Mouse (Mus musculus) ES-E14 (cell line): ENCODE data around the gene Kel. TPM values are rescaled to one million over a fixed set of nuclear protein-coding genes. Genes with fewer than 3 reads are reported as not detected.

Experiments used
- DNase-seq: peaks from one replicate; pipeline ENCODE4 v3.0.0-alpha.2; 2013; ENCODE audit warnings: low read depth, low spot score
- H3K27ac ChIP-seq: 2 replicates; pipeline ENCODE4 v1.5.1; 2012; ENCODE audit warnings: low read depth, mild to moderate bottlenecking, low read length, moderate library complexity, mixed read lengths; ENCODE audit not compliant: poor library complexity, insufficient read depth, severe bottlenecking
- H3K36me3 ChIP-seq: 2 replicates; pipeline ENCODE4 v1.6.1; 2012; ENCODE audit warnings: mild to moderate bottlenecking, low read length, moderate library complexity, mixed read lengths; ENCODE audit not compliant: control insufficient read depth, poor library complexity, insufficient read depth, severe bottlenecking
- H3K4me1 ChIP-seq, 2 experiments: fragments of 150-350 bp in 1 of 2; sonication (generic) in 1 of 2; 2 replicates each; pipeline ENCODE4 v1.6.1; 2012; ENCODE audit warnings: low read length in 2 of 2, mild to moderate bottlenecking in 1 of 2, mixed read lengths in 1 of 2; ENCODE audit not compliant: control insufficient read depth in 2 of 2, insufficient read depth in 2 of 2, poor library complexity in 1 of 2
- H3K4me3 ChIP-seq, 2 experiments: fragments of 150-350 bp in 1 of 2; sonication (generic) in 1 of 2; 2 replicates each; pipeline ENCODE4 v1.5.1; 2012; ENCODE audit warnings: low read length in 2 of 2, low read depth in 1 of 2, mild to moderate bottlenecking in 1 of 2, mixed read lengths in 1 of 2; ENCODE audit not compliant: insufficient read depth in 1 of 2, poor library complexity in 1 of 2, severe bottlenecking in 1 of 2
- H3K9ac ChIP-seq: 2 replicates; pipeline ENCODE4 v1.6.1; 2012; ENCODE audit warnings: low read depth, mild to moderate bottlenecking, low read length, mixed read lengths; ENCODE audit not compliant: poor library complexity, insufficient read depth, severe bottlenecking
- H3K9me3 ChIP-seq: fragments of 150-350 bp; sonication (generic); 2 replicates; pipeline ENCODE4 v1.6.1; 2012; ENCODE audit warnings: low read depth, mild to moderate bottlenecking, low read length; ENCODE audit not compliant: control insufficient read depth, insufficient read depth
- CHD2 ChIP-seq: IDR thresholded peaks from 2 replicates; pipeline ENCODE4 v1.6.1; 2014; ENCODE audit warnings: mild to moderate bottlenecking, low read depth, low read length, inconsistent platforms
- HCFC1 ChIP-seq: IDR thresholded peaks from 2 replicates; pipeline ENCODE4 v1.6.1; 2012; ENCODE audit warnings: low read length, inconsistent platforms, borderline replicate concordance; ENCODE audit not compliant: insufficient read depth
- MAFK ChIP-seq: IDR thresholded peaks from 2 replicates; pipeline ENCODE4 v1.6.1; 2014; ENCODE audit warnings: mild to moderate bottlenecking, low read depth, low read length, inconsistent platforms; ENCODE audit not compliant: insufficient read depth
- ZC3H11A ChIP-seq: IDR thresholded peaks from 2 replicates; pipeline ENCODE4 v1.6.1; 2012; ENCODE audit warnings: low read depth, mild to moderate bottlenecking, inconsistent platforms, low read length, borderline replicate concordance
- ZNF384 ChIP-seq: IDR thresholded peaks from 2 replicates; pipeline ENCODE4 v1.6.1; 2012; ENCODE audit warnings: low read depth, low read length, inconsistent platforms
- in situ Hi-C, 2 experiments: fragments of 600-800 bp; cut with MboI; formaldehyde crosslinking; loops; one replicate each; pipeline ENCODE4 v1.15.1; 2025; ENCODE audit warnings: low sequenced_read_pairs in 2 of 2, inconsistent platforms in 1 of 2; ENCODE audit not compliant: unreplicated experiment in 2 of 2
- total RNA-seq: library from RNA; depleted of rRNA; stranded (reverse); fragments of 300-350 nt; gene quantifications from 2 replicates; pipeline ENCODE4 v1.2.3, GENCODE M21; 2012

Kel gene
- total RNA-seq, 1 experiment: 0.94 TPM

GRCm38 (mm10) chr6:41701245-41701644 lies 2.9 kb downstream of the Kel start:
- TF ChIP-seq CHD2 (no peak), MAFK (no peak), ZC3H11A (no peak), ZNF384 (no peak), HCFC1 (no peak)
- no peaks in the 10 kb centered on the region for H3K36me3 ChIP-seq
- H3K9me3 ChIP-seq: no peaks in the 10 kb centered on the region
- no peak overlapping the region for H3K4me3 ChIP-seq
- no peak overlapping the region for H3K9ac ChIP-seq
- no peak for DNase-seq
- in situ Hi-C loops: no loop called here
- H3K4me1 ChIP-seq: no peaks in the 10 kb centered on the region
- H3K27ac ChIP-seq: no peak overlapping the region

GRCm38 (mm10) chr6:41694407-41694806 lies 9.7 kb downstream of the Kel start:
- H3K36me3 ChIP-seq: no peaks in the 10 kb centered on the region
- H3K9me3 ChIP-seq: no peaks in the 10 kb centered on the region
- no peak overlapping the region for H3K4me3 ChIP-seq
- TF ChIP-seq HCFC1 (no peak), MAFK (no peak), ZC3H11A (no peak), CHD2 (no peak), ZNF384 (no peak)
- in situ Hi-C loops: no loop called here
- H3K9ac ChIP-seq: no peak overlapping the region
- H3K4me1 ChIP-seq: no peaks in the 10 kb centered on the region
- DNase-seq: no peak
- no peak overlapping the region for H3K27ac ChIP-seq

- Histone ChIP-seq H3K9me3 (no peaks in the 10 kb centered on the region), H3K27ac (no peak overlapping the region), H3K4me3 (no peak overlapping the region), H3K36me3 (no peaks in the 10 kb centered on the region), H3K4me1 (no peaks in the 10 kb centered on the region), H3K9ac (no peak overlapping the region)
- in situ Hi-C loops: no loop called here
- TF ChIP-seq HCFC1 (no peak), ZC3H11A (no peak), MAFK (no peak), ZNF384 (no peak), CHD2 (no peak)
- DNase-seq: no peak
Measured at GRCm38 (mm10) chr6:41692200-41692599, 11.9 kb downstream of the Kel start.

- H3K4me1 ChIP-seq: peaks cover 0 to 3% of the 10 kb centered on the region in 2 experiments; a peak in 1 of 4 replicates
- no peaks in the 10 kb centered on the region for H3K9me3 ChIP-seq
- no peak overlapping the region for H3K9ac ChIP-seq
- H3K27ac ChIP-seq: no peak overlapping the region
- DNase-seq: no peak
- no peaks in the 10 kb centered on the region for H3K36me3 ChIP-seq
- no peak overlapping the region for H3K4me3 ChIP-seq
- TF ChIP-seq ZNF384 (no peak), ZC3H11A (no peak), MAFK (no peak), CHD2 (no peak), HCFC1 (no peak)
- in situ Hi-C loops: no loop called here
Measured at GRCm38 (mm10) chr6:41685596-41685995, 18.5 kb downstream of the Kel start.

- Histone ChIP-seq H3K27ac (no peak overlapping the region), H3K4me3 (no peak overlapping the region), H3K9me3 (no peaks in the 10 kb centered on the region), H3K9ac (no peak overlapping the region), H3K4me1 (peaks cover 0 to 3% of the 10 kb centered on the region in 2 experiments; a peak in 1 of 4 replicates), H3K36me3 (no peaks in the 10 kb centered on the region)
- TF ChIP-seq ZC3H11A (no peak), CHD2 (no peak), HCFC1 (no peak), ZNF384 (no peak), MAFK (no peak)
- in situ Hi-C loops: no loop called here
- no peak for DNase-seq
Measured at GRCm38 (mm10) chr6:41684911-41685310, 19.2 kb downstream of the Kel start.
